In genomic region chr6:61242556-61242955, GRCm38 (mm10) we compare ENCODE assay signal across 19 mouse cellular contexts.
"Had no signal": no experiment of that assay in that cellular context is flagged by ENCODE, and none has a peak within 500 bp of the region (broad histone marks: within the 10 kb centered on the region; RNA-seq: fewer than 3 reads in every experiment).

No protein-coding gene starts in this region.

- H3K27ac ChIP-seq: midbrain, embryonic 10.5 days; midbrain, embryonic 12.5 days; neural tube, embryonic 13.5 days; neural tube, embryonic 15.5 days had no signal

- H3K9ac ChIP-seq: lung, embryonic 14.5 days; midbrain, embryonic 12.5 days; neural tube, embryonic 13.5 days; neural tube, embryonic 15.5 days had no signal

- H3K4me2 ChIP-seq: lung, embryonic 14.5 days; midbrain, embryonic 12.5 days; neural tube, embryonic 13.5 days; neural tube, embryonic 15.5 days had no signal

- H3K4me1 ChIP-seq: midbrain, embryonic 10.5 days; midbrain, embryonic 12.5 days; neural tube, embryonic 13.5 days; neural tube, embryonic 15.5 days had no signal

- DNase-seq: lung, adult 18-20 months; lung, embryonic 14.5 days; lung, postnatal 10 days; lung, postnatal 4 days; midbrain, embryonic 14.5 days; retina, postnatal 1 day; right cerebral cortex, adult 18-20 months; right cerebral cortex, postnatal 25 days; right cerebral cortex, postnatal 4 days; spleen, adult 18-20 months; thymus, adult 18-20 months; thymus, postnatal 14 days; thymus, postnatal 36 days had no signal

- H3K9me3 ChIP-seq: midbrain, embryonic 10.5 days; midbrain, embryonic 12.5 days; neural tube, embryonic 13.5 days; neural tube, embryonic 15.5 days had no signal

- H3K27me3 ChIP-seq: midbrain, embryonic 12.5 days; neural tube, embryonic 13.5 days; neural tube, embryonic 15.5 days had no signal

- H3K36me3 ChIP-seq: midbrain, embryonic 10.5 days; midbrain, embryonic 12.5 days; neural tube, embryonic 13.5 days; neural tube, embryonic 15.5 days had no signal

- H3K4me3 ChIP-seq: midbrain, embryonic 10.5 days; midbrain, embryonic 12.5 days; myocyte; neural tube, embryonic 13.5 days; neural tube, embryonic 15.5 days had no signal

- ATAC-seq: midbrain, embryonic 16.5 days had no signal
